Mouse (Mus musculus) lung, adult 2 months (tissue): ENCODE measurements around the gene Parvb. TPM values are rescaled to one million over a fixed set of nuclear protein-coding genes. Genes with fewer than 3 reads are reported as not detected.

Experiments used
- DNase-seq: peaks from one replicate; pipeline ENCODE4 v3.0.0; 2022
- H3K4me1 ChIP-seq: fragments of 200-500 bp; 2 replicates; pipeline ENCODE4 v1.6.1; 2011; ENCODE audit warnings: low read length; ENCODE audit not compliant: control insufficient read depth, insufficient read depth
- H3K4me3 ChIP-seq: fragments of 200-500 bp; replicated peaks from 2 replicates; pipeline ENCODE3; 2011; ENCODE audit warnings: low read depth, mild to moderate bottlenecking, control low read depth, low read length; ENCODE audit errors: extremely low read depth
- CTCF ChIP-seq: fragments of 200-500 bp; IDR thresholded peaks from 2 replicates; pipeline ENCODE4 v1.5.1; 2011; ENCODE audit warnings: mild to moderate bottlenecking, low read length, control low read depth; ENCODE audit not compliant: insufficient read depth
- POLR2A ChIP-seq: fragments of 200-500 bp; IDR thresholded peaks from 2 replicates; pipeline ENCODE4 v1.6.1; 2011; ENCODE audit warnings: low read depth, mild to moderate bottlenecking, control low read depth, low read length, borderline replicate concordance; ENCODE audit errors: extremely low read depth
- WGBS: fragments of 180-500 bp; shearing (Covaris S2); methylation state at CpG from one replicate; pipeline ENCODE4 v1.1.7; 2018; 5-methylcytosine and 5-hydroxymethylcytosine counted together
- polyA plus RNA-seq: library from polyadenylated mRNA; depleted of rRNA; stranded (reverse); fragments of >200 nt; gene quantifications from 2 replicates; pipeline ENCODE4 v1.2.3, GENCODE M21; 2012

Parvb gene
- polyA plus RNA-seq, 1 experiment = 47.5 TPM

DNA sequence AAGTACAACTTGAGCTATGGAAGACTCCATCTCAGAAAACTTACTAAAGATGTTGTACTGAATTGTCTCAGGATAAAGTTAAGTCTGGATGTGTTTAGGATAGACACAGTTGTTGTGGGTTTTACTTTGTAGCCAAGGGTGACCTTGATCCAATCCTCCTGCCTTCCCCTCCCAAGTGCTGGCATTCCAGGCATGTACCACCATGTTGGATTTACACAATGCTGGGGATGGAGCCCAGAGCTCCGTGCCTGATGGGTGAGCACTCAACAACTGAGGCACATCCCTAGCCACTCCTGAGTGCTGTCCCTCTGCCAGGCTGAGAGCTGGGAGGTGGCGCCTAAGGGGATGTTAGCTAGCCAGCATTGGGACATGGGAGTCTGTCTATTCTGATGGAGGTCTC lies 16.6 kb upstream of the Parvb start:
- TF ChIP-seq CTCF (no peak), POLR2A (no peak)
- H3K4me1 ChIP-seq = no peaks in the 10 kb centered on the region
- no peak for DNase-seq
- WGBS = 75% methylated on average over 2 of the region's 2 CpGs
- no peak overlapping the region for H3K4me3 ChIP-seq

DNA sequence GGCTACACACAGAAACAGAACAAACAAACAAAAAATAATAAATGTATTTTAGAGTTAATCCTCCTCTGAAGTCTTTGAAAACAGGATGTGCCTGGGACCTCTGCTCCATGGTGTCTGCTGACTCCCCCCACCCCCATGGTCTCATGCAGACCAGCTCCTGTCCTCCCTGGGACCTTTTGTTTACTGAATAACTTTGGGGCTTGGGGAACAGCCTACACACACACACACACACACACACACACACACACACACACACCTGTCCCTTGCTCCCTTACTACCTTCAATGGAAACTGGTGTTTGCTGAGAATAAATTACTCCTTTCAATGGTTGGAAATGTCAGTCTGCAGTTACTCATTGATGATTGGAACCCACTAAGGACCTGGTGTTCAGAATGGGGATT lies 15.8 kb upstream of the Parvb start:
- TF ChIP-seq CTCF (no peak), POLR2A (no peak)
- Histone ChIP-seq H3K4me3 (no peak overlapping the region), H3K4me1 (no peaks in the 10 kb centered on the region)
- DNase-seq = no peak

DNA sequence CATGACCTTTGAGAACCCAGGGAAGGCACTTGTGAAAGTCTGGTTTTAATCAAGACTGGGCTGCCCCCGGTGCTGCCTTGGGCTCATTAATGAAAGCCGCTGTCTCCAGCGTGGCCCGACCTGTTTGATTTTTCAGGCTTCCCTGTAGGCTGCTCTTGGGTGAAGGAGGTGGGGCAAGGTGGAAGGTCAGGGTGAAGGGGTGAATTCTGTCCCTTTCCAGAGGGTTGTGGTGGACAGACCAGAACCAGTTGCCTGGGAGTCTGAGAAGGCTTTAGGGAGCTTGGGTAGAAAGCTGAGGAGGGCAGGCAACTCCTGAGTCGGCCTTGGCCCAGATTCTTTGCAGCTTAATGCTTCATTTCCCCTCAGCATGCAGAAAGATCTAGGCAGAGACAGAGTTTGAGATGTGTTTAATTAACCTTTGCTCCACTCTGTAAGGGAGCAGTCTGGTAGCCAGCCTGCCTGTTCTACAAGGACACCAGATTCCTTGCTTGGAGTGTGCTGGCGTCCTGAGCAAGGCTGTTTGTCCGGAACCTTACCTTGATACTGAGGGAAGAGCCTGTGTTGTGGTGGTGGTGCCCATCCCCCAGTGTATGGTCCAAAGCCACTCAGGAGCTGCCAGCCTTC lies 15.3 kb upstream of the Parvb start:
- DNase-seq = no peak
- no peaks in the 10 kb centered on the region for H3K4me1 ChIP-seq
- TF ChIP-seq POLR2A (no peak), CTCF (no peak)
- H3K4me3 ChIP-seq = no peak overlapping the region
- WGBS = 58% methylated on average over 7 of the region's 7 CpGs

DNA sequence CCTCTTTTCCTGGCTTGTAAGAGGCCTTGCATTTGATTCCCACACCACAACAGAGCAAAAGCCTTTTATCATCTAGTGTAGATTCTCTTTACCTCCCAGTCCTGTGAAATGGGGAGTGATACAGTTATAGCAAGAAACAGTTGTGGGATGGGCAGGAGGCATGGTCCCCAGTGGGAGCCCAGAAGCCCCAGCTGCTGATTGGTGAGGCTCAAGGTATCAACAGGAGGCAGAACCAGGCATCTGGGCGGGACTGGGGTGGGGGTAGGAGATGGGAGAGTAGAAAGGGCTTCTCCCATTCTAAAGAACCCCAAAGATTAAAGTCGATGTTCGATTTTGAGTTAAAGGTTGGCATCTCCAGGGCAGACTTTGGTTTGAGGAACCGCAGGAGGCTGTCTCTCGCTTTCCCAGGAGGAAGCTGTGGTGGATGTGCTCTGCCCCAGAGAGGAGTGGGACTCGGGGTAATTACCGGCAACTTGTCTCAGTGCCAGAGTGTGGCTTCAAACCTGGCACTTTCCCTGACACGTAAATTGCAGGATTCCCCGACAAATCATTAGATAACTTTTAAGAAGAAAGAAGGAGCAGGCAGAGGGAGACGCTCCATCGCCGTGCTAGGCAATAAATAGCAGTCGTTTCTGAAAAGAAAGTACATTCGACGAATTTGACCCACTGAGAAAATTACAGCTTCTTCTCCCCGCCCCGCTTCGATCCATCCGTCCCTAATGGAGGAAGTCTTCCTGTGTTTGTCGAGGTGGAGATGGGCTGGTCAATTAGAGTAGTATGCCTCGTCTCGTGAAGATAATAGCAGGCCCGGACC lies 13.7 kb upstream of the Parvb start:
- no peak for DNase-seq
- 37% methylated on average over 23 of the region's 23 CpGs for WGBS
- H3K4me3 ChIP-seq = no peak overlapping the region
- TF ChIP-seq CTCF = no peak
- TF ChIP-seq POLR2A = no peak
- H3K4me1 ChIP-seq = no peaks in the 10 kb centered on the region

DNA sequence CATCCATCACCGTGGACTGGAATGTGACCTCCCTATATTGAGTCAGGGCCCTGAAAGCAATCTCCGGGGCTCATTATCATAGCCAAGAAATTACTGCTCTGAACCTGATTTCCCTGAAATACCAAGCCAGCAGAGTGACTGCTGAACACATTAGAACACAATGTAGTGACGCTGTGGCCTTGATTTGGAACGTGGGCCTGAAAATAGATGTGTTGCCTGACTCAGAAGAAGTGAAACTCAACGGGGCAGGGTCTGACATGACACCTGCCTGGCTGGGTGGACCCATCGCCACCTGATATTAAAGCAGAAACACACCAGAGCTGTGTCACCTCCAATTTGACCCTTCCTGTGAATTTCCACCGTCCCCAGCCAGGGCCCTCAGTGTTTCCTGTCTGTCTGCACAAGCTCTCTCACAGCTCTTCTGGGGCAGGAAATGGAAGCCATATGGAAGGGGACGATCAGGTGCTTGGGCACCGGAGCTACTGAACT lies 13.0 kb upstream of the Parvb start:
- DNase-seq = no peak
- no peak for TF ChIP-seq CTCF
- TF ChIP-seq POLR2A = no peak
- 15% methylated on average over 9 of the region's 9 CpGs for WGBS
- no peak overlapping the region for H3K4me3 ChIP-seq
- H3K4me1 ChIP-seq = no peaks in the 10 kb centered on the region

DNA sequence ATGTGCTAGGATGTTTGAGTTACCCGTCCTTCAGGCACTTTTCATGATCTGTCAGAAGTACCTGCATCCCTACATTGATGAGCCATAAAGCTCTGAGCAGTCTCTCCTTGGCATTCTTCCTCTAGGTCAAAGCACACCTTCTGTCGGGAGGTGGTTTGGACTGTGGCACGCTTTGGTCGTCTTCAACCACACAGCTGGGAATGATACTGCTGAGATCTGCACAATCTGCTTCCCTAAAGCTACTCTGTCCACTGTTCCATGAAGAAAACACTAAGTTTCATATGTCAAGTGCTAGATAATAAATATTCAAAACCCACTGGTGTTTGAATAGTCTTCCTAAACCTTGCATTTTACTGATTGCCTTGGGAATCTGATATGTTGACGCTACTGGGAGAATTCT lies 10.3 kb upstream of the Parvb start:
- WGBS = 78% methylated on average over 5 of the region's 5 CpGs
- no peak for TF ChIP-seq POLR2A
- no peak for TF ChIP-seq CTCF
- Histone ChIP-seq H3K4me1 (no peaks in the 10 kb centered on the region), H3K4me3 (no peak overlapping the region)
- DNase-seq = no peak

DNA sequence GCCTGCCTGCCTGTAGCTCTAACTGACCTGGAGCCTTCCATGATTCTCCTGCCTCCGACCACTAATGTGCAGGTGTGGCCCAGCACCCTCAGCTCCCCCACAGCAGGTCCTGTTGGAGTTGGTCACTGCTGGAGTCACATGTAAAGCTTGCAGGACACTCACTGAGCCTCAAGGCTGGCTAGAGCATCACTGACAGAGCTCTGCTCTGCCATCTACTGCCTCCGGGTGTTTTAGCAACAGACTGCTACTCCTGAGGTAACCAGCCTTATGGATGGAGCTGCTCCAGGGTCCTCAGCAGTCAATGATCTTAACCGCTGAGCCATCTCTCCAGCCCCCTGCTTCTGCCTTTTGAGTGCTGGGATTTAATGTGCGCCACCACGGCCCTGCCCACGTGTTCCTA lies 8.4 kb upstream of the Parvb start:
- 48% methylated on average over 6 of the region's 6 CpGs for WGBS
- Histone ChIP-seq H3K4me3 (no peak overlapping the region), H3K4me1 (no peaks in the 10 kb centered on the region)
- no peak for DNase-seq
- TF ChIP-seq CTCF (no peak), POLR2A (no peak)

DNA sequence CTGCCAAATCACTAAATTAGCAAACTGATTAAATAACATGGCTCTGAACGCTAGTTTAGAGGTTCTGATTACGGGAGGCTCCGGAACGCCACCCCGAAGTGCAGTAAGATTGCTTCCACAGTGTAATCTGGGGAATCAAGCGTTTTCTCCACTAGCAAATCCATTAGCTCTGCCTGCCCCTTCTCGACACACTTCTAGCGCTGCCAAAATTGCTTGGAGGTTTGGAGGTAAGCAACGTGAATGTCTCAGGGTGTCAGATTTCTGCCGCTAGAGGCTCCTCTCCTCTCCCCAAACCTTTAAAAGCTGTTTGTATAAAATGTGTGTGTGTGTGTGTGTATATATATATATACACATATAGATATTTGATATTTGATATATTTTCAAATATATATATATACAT lies 7.1 kb upstream of the Parvb start:
- 50% methylated on average over 10 of the region's 10 CpGs for WGBS
- DNase-seq = no peak
- no peak for TF ChIP-seq CTCF
- TF ChIP-seq POLR2A = no peak
- H3K4me3 ChIP-seq = no peak overlapping the region
- H3K4me1 ChIP-seq = no peaks in the 10 kb centered on the region

DNA sequence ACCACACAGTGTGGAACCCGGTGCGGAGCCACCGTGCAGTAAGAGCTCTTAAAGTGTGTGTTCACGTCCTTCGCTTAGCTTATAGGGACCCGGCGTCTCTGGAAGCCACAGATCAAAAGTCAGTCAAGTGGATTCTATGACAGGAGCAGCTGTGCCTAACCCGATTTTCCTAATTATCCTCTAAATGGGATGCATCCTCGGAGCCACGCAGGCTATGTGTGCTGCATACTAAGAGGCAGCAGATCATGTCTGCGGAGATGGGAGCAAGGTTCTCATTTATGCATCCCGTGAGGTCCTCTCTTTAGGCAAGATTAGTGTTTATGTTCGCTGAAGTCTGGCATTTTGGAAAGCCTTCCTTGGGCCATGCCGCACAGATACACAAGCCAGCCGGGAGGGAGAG lies 4.9 kb upstream of the Parvb start:
- no peak for TF ChIP-seq CTCF
- no peak for TF ChIP-seq POLR2A
- no peak overlapping the region for H3K4me3 ChIP-seq
- 82% methylated on average over 15 of the region's 15 CpGs for WGBS

DNA sequence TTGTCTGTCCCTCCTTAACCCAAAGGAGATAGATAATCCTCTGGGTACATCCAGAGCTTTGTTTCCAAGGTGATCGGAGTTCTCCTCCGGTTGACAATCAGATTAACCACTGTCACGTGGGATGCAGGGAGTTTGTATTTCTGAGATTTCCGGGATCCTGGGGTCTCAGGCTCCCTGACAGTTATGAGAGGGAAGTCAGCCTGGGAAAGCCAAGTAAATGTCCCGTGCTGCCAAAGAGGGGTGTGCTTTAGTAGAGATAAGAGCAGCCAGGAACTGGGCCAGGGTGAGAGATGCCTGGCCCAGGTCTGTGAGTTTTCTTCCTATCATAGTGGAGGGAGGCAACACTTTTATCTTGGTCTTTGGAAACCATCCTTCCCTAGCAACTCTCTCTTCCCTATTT lies 1.2 kb upstream of the Parvb start:
- no peak overlapping the region for H3K4me3 ChIP-seq
- peaks cover 2% of the 10 kb centered on the region; the same call in 1 of the 2 replicates for H3K4me1 ChIP-seq
- DNase-seq = no peak
- WGBS = 15% methylated on average over 5 of the region's 5 CpGs
- TF ChIP-seq POLR2A (no peak), CTCF (no peak)

More for the DNA sequence above, 4.9 kb upstream of the Parvb start:
- no peaks in the 10 kb centered on the region for H3K4me1 ChIP-seq
- no peak for DNase-seq
